Mouse (Mus musculus) gastrocnemius, postnatal 10 days (tissue): ENCODE measurements around the gene Calm3. TPM values are rescaled to one million over a fixed set of nuclear protein-coding genes. Genes with fewer than 3 reads are reported as not detected.

Experiments
- DNase-seq: peaks from one replicate; pipeline ENCODE4 v3.0.0; 2021; ENCODE audit warnings: mixed read lengths
- total RNA-seq, 2 experiments: library from RNA; stranded (reverse); gene quantifications; 2 replicates each; pipeline ENCODE4 v1.2.3; 2021

Calm3 gene
- total RNA-seq, 2 experiments from 2014 or later, result 255 to 271 TPM

- DNase-seq, result no peak
Measured at GRCm38 (mm10) chr7:16915461-16916340, 8.2 kb downstream of the Calm3 start.

GRCm38 (mm10) chr7:16914453-16915343 is 9.2 kb downstream of the Calm3 start:
- DNase-seq, result no peak

- DNase-seq, result peak; percentile 78
Measured at GRCm38 (mm10) chr7:16913806-16914452, 10.0 kb downstream of the Calm3 start.

- DNase-seq, result no peak
Measured at GRCm38 (mm10) chr7:16912360-16912759, 11.6 kb downstream of the Calm3 start.

- no peak for DNase-seq
Measured at GRCm38 (mm10) chr7:16911904-16912303, 12.0 kb downstream of the Calm3 start.

GRCm38 (mm10) chr7:16909909-16910308 is 14.0 kb downstream of the Calm3 start:
- DNase-seq, result no peak

- DNase-seq, result no peak
Measured at GRCm38 (mm10) chr7:16908859-16909258, 15.1 kb downstream of the Calm3 start.

GRCm38 (mm10) chr7:16908367-16908766 is 15.5 kb downstream of the Calm3 start:
- no peak for DNase-seq

- no peak for DNase-seq
Measured at GRCm38 (mm10) chr7:16907842-16908241, 16.1 kb downstream of the Calm3 start.

- DNase-seq, result no peak
Measured at GRCm38 (mm10) chr7:16906889-16907559, 16.9 kb downstream of the Calm3 start.

- peak; percentile 73 for DNase-seq
Measured at GRCm38 (mm10) chr7:16906281-16906680, 17.6 kb downstream of the Calm3 start, which contains the start of gene Ptgir. Gene Ptgir (plus strand): TSS chr7:16906490.

- no peak for DNase-seq
Measured at GRCm38 (mm10) chr7:16905491-16906021, 18.4 kb downstream of the Calm3 start.

GRCm38 (mm10) chr7:16904120-16904675 is 19.7 kb downstream of the Calm3 start:
- DNase-seq, result no peak

- no peak for DNase-seq
Measured at GRCm38 (mm10) chr7:16903439-16903955, 20.4 kb downstream of the Calm3 start.

- no peak for DNase-seq
Measured at GRCm38 (mm10) chr7:16900526-16900925, 23.4 kb downstream of the Calm3 start.

- DNase-seq, result no peak
Measured at GRCm38 (mm10) chr7:16895511-16895910, 28.4 kb downstream of the Calm3 start.

- DNase-seq, result peak; percentile 79
Measured at GRCm38 (mm10) chr7:16895000-16895399, 28.9 kb downstream of the Calm3 start.

- no peak for DNase-seq
Measured at GRCm38 (mm10) chr7:16894279-16894678, 29.6 kb downstream of the Calm3 start.

GRCm38 (mm10) chr7:16893612-16894011 is 30.3 kb downstream of the Calm3 start:
- no peak for DNase-seq

GRCm38 (mm10) chr7:16892352-16892730 is 31.6 kb downstream of the Calm3 start:
- no peak for DNase-seq
